Mouse (Mus musculus) kidney, embryonic 16.5 days (tissue): ENCODE results near the gene Tas2r113. TPM values are rescaled to one million over a fixed set of nuclear protein-coding genes. Genes with fewer than 3 reads are reported as not detected.
"Not testable (repeated sequence)": the region's sequence is repeated elsewhere in the genome, so short reads cannot be mapped to it uniquely, and the experiment has no call there.

Experiments
- ATAC-seq: fragments of 200-750 bp; cut with Nextera tagmentation; 2 replicates; pipeline ENCODE4 v1.8.0; 2017; ENCODE audit warnings: moderate TSS enrichment; ENCODE audit not compliant: low FRiP score, low TSS enrichment
- H3K27ac ChIP-seq: fragments of 300-500 bp; sonication (generic); 2 replicates; pipeline ENCODE4 v1.5.1; 2014; ENCODE audit warnings: low read length
- H3K27me3 ChIP-seq: fragments of 300-500 bp; sonication (generic); 2 replicates; pipeline ENCODE4 v1.6.1; 2014; ENCODE audit warnings: low read length, control low read depth, mixed read lengths; ENCODE audit not compliant: insufficient read depth
- H3K36me3 ChIP-seq: fragments of 300-500 bp; sonication (generic); 2 replicates; pipeline ENCODE4 v1.6.1; 2014; ENCODE audit warnings: low read length, control low read depth, mixed read lengths; ENCODE audit not compliant: insufficient read depth
- H3K4me1 ChIP-seq: fragments of 300-500 bp; sonication (generic); 2 replicates; pipeline ENCODE4 v1.6.1; 2014; ENCODE audit warnings: low read length, control low read depth, mixed read lengths; ENCODE audit not compliant: insufficient read depth
- H3K4me2 ChIP-seq: fragments of 300-500 bp; sonication (generic); replicated peaks from 2 replicates; pipeline ENCODE4 v1.6.1; 2014; ENCODE audit warnings: low read depth, low read length
- H3K4me3 ChIP-seq: fragments of 300-500 bp; sonication (generic); 2 replicates; pipeline ENCODE4 v1.5.1; 2014; ENCODE audit warnings: mild to moderate bottlenecking, low read length
- H3K9ac ChIP-seq: fragments of 300-500 bp; sonication (generic); replicated peaks from 2 replicates; pipeline ENCODE4 v1.6.1; 2014; ENCODE audit warnings: low read length
- H3K9me3 ChIP-seq: fragments of 300-500 bp; sonication (generic); 2 replicates; pipeline ENCODE4 v1.6.1; 2016; ENCODE audit warnings: low read length, control low read depth
- WGBS: fragments of 180-500 bp; shearing (Covaris S2); extraction: QIAGEN DNeasy Blood & Tissue Kit; methylation state at CpG from one replicate; pipeline ENCODE4 v1.1.7; 2014; 5-methylcytosine and 5-hydroxymethylcytosine counted together
- polyA plus RNA-seq: library from polyadenylated mRNA; unstranded; fragments of >200 nt; fragmentation: Nextera tagmentation; extraction: Ambion mirVana; gene quantifications from 2 replicates; pipeline ENCODE4 v1.2.1, GENCODE M21; 2015

Gene Tas2r113
- polyA plus RNA-seq = not detected in 2 replicates

DNA sequence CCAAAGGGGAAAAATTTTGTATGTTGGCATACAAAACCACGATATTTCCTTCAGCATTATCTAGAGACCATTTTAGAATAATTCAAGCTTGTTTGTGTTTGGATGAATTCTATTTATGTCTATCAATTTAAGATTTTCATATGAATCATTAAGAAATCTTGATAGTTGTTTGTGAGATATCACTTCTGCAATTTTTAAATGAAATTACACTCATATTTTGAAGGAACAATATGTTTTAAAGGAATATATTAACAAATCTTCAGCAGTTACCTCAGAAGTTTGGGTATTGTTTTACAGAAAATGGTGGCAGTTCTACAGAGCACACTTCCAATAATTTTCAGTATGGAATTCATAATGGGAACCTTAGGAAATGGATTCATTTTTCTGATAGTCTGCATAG lies at the start of gene Tas2r113:
TSS of gene Tas2r113 (plus strand) at position 301 of the 400 bp plus-strand sequence.
- no peaks in the 10 kb centered on the region for H3K27me3 ChIP-seq
- ATAC-seq = no peak
- WGBS = 71% methylated on average over 1 of the region's 1 CpGs
- no peak within 1 kb of the TSS for H3K4me2 ChIP-seq
- no peak within 1 kb of the TSS for H3K9ac ChIP-seq
- no peak within 1 kb of the TSS for H3K27ac ChIP-seq
- no peaks in the 10 kb centered on the region for H3K9me3 ChIP-seq
- H3K4me1 ChIP-seq = no peaks in the 10 kb centered on the region
- no peaks in the 10 kb centered on the region for H3K36me3 ChIP-seq
- H3K4me3 ChIP-seq = no peak within 1 kb of the TSS

DNA sequence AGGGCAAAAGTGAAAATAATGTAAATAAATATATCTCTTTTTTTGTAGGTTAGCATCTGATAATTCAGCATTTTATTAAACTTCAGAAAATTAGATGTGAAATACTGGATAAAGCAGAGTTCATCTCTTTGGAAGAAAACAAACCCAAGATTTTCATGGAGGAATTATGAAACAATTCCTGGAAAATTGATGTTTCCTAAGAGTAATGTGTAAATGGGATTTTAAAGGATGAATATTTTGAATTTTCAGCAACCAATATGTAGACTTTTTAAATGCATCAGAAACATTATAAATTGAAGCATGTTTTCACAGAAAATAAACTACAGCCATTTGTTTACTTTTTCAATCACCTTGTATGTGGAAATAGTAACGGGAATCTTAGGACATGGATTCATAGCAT lies 46.0 kb upstream of the Tas2r113 start, which contains the start of gene Tas2r123:
TSS of gene Tas2r123 (plus strand) at position 301 of the 400 bp plus-strand sequence.
- Histone ChIP-seq H3K27ac (no peak within 1 kb of the TSS), H3K4me1 (no peaks in the 10 kb centered on the region), H3K9me3 (no peaks in the 10 kb centered on the region), H3K36me3 (no peaks in the 10 kb centered on the region), H3K9ac (no peak within 1 kb of the TSS), H3K4me3 (no peak within 1 kb of the TSS), H3K27me3 (no peaks in the 10 kb centered on the region), H3K4me2 (no peak within 1 kb of the TSS)
- 85% methylated on average over 1 of the region's 1 CpGs for WGBS
- ATAC-seq = no peak

DNA sequence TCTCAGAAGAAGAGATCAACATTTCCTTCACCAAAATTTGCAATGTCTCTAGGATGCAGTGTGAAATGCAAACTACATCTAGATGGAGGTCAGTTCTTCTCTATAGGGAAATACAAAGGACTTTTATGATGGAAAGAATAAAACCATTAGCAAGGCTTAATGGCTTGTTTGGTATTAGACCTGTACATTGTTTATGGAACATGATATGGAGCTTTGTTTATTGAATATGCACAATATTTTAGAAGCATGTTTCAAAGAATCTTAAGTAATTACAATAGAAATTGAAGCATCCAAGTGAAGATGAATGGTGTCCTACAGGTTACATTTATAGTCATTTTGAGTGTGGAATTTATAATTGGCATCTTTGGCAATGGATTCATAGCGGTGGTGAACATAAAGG lies 37.7 kb upstream of the Tas2r113 start, which contains the start of gene Tas2r116:
TSS of gene Tas2r116 (plus strand) at position 301 of the 400 bp plus-strand sequence.
- Histone ChIP-seq H3K9me3 (no peaks in the 10 kb centered on the region), H3K36me3 (no peaks in the 10 kb centered on the region), H3K9ac (no peak within 1 kb of the TSS), H3K4me2 (no peak within 1 kb of the TSS), H3K27ac (no peak within 1 kb of the TSS), H3K4me1 (no peaks in the 10 kb centered on the region), H3K4me3 (no peak within 1 kb of the TSS), H3K27me3 (no peaks in the 10 kb centered on the region)
- no peak for ATAC-seq
- 81% methylated on average over 1 of the region's 1 CpGs for WGBS

DNA sequence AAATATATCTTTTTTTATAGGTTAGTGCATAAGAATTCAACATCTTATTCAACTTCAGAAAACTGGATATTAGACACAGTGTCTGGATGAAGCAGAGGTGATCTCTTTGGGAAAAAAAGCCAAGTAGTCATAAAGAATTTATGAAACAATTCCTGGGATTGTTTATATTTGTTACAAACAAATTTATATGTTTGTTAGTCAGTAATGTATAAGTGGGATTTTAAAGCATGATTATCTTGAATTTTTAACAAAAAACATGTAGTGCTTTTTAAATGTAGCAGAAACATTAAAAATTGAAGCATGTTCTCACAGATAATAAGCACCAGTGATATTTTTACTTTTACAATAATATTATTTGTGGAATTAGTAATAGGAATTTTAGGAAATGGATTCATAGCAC lies 25.1 kb upstream of the Tas2r113 start, which contains the start of gene Tas2r110:
TSS of gene Tas2r110 (plus strand) at position 301 of the 400 bp plus-strand sequence.
- H3K4me1 ChIP-seq = no peaks in the 10 kb centered on the region
- H3K27ac ChIP-seq = no peak within 1 kb of the TSS
- H3K36me3 ChIP-seq = no peaks in the 10 kb centered on the region
- H3K9me3 ChIP-seq = no peaks in the 10 kb centered on the region
- H3K27me3 ChIP-seq = no peaks in the 10 kb centered on the region
- no peak within 1 kb of the TSS for H3K4me3 ChIP-seq
- no peak within 1 kb of the TSS for H3K9ac ChIP-seq
- no peak within 1 kb of the TSS for H3K4me2 ChIP-seq
- no peak for ATAC-seq

DNA sequence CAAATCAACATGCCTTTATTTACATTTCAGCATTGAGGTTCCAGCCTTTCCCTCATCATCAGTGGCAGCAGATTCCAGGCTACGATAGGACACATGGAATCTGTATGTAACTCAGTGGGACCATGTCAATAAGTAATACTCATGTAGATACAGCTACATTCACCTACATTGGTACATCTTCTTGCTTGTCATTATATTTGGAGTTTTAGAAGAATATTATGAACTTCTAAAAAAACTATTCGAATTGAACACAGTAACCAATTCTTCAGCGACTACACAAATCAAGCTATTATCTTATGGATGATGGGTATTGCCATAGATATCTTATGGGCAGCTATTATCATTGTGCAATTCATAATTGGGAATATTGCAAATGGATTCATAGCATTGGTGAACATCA lies 16.5 kb downstream of the Tas2r113 start, which contains the start of gene Tas2r125:
TSS of gene Tas2r125 (plus strand) at position 301 of the 400 bp plus-strand sequence.
- ATAC-seq = no peak
- Histone ChIP-seq H3K27ac (no peak within 1 kb of the TSS), H3K4me2 (no peak within 1 kb of the TSS), H3K4me1 (no peaks in the 10 kb centered on the region), H3K9ac (no peak within 1 kb of the TSS), H3K9me3 (no peaks in the 10 kb centered on the region), H3K4me3 (no peak within 1 kb of the TSS), H3K36me3 (no peaks in the 10 kb centered on the region), H3K27me3 (no peaks in the 10 kb centered on the region)
- 85% methylated on average over 3 of the region's 3 CpGs for WGBS

DNA sequence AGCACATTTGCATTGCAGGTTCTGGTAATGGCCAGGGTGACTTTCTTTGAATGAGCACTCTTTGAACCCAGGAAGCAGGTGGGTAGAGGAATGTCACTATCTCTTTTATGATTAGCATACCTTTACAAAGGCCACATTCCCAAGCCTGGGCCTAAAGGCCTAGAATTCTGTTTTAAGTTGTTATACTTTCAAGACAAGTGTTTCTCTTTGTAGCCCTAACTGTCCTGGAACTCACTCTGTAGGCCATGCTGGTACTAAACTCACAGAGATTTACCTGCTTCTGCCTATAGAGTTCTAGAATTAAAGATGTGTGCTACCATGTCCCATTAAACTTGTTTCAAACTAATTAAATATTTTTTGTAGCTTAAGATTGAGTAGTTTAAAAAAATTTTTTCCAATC lies 48.6 kb downstream of the Tas2r113 start:
- H3K4me3 ChIP-seq, H3K4me1 ChIP-seq, H3K4me2 ChIP-seq, H3K9ac ChIP-seq, H3K9me3 ChIP-seq, H3K36me3 ChIP-seq, ATAC-seq, H3K27me3 ChIP-seq, H3K27ac ChIP-seq: not testable (repeated sequence)

Other genes with a start within 250 kb of the Tas2r113 start
- gene A630073D07Rik, start 241.5 kb upstream of the Tas2r113 start, polyA plus RNA-seq = not detected in 2 replicates
- gene Tas2r120, start 236.1 kb upstream of the Tas2r113 start, polyA plus RNA-seq = not detected in 2 replicates
- not detected in 2 replicates for gene Tas2r121, start 192.0 kb upstream of the Tas2r113 start, polyA plus RNA-seq
- gene Tas2r122, start 181.1 kb upstream of the Tas2r113 start, polyA plus RNA-seq = not detected in 2 replicates
- gene Tas2r115, start 155.0 kb upstream of the Tas2r113 start, polyA plus RNA-seq = not detected in 2 replicates
- not detected in 2 replicates for gene Tas2r124, start 138.3 kb upstream of the Tas2r113 start, polyA plus RNA-seq
- not detected in 2 replicates for gene Tas2r102, start 130.9 kb upstream of the Tas2r113 start, polyA plus RNA-seq
- not detected in 2 replicates for gene Tas2r136, start 114.8 kb upstream of the Tas2r113 start, polyA plus RNA-seq
- not detected in 2 replicates for gene Tas2r117, start 90.2 kb upstream of the Tas2r113 start, polyA plus RNA-seq
- gene Tas2r123, start 45.9 kb upstream of the Tas2r113 start, polyA plus RNA-seq = not detected in 2 replicates
- not detected in 2 replicates for gene Tas2r116, start 37.6 kb upstream of the Tas2r113 start, polyA plus RNA-seq
- gene Tas2r110, start 25.0 kb upstream of the Tas2r113 start, polyA plus RNA-seq = not detected in 2 replicates
- gene Tas2r125, start 16.6 kb downstream of the Tas2r113 start, polyA plus RNA-seq = not detected in 2 replicates
- not detected in 2 replicates for gene Tas2r129, start 58.1 kb downstream of the Tas2r113 start, polyA plus RNA-seq
- gene Tas2r131, start 64.9 kb downstream of the Tas2r113 start, polyA plus RNA-seq = not detected in 2 replicates
- gene Tas2r109, start 88.0 kb downstream of the Tas2r113 start, polyA plus RNA-seq = not detected in 2 replicates
- not detected in 2 replicates for gene Tas2r103, start 144.1 kb downstream of the Tas2r113 start, polyA plus RNA-seq
- not detected in 2 replicates for gene Tas2r140, start 162.8 kb downstream of the Tas2r113 start, polyA plus RNA-seq
- gene Smim10l1, start 211.9 kb downstream of the Tas2r113 start, polyA plus RNA-seq = 67.6 and 80.7 TPM in 2 replicates